Mouse (Mus musculus): Measurements from ENCODE around the gene Ccnc.
A peak's percentile ranks its signal among the peaks of the same experiment; 100 is the strongest.
"Not testable (repeated sequence)": the region's sequence is repeated elsewhere in the genome, so short reads cannot be mapped to it uniquely, and the experiment has no call there.

The Ccnc gene

DNA sequence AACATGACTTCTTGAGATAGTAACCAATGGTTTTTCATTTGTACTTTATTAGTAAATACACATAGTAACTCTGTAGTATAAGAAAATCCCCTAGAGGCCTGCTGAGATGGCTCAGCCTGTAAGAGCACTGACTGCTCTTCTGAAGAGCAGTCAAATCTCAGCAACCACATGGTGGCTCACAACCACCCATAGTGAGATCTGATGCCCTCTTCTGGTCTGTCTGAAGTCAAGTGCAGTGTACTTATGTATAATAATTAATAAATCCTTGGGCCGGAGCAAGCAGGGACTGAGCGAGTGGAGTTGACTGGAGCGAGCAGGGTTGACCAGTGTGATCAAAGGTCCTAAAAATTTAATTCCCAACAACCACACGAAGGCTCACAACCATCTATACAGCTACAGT, 11.7 kb downstream of the Ccnc start:
- no peak for DNase-seq

DNA sequence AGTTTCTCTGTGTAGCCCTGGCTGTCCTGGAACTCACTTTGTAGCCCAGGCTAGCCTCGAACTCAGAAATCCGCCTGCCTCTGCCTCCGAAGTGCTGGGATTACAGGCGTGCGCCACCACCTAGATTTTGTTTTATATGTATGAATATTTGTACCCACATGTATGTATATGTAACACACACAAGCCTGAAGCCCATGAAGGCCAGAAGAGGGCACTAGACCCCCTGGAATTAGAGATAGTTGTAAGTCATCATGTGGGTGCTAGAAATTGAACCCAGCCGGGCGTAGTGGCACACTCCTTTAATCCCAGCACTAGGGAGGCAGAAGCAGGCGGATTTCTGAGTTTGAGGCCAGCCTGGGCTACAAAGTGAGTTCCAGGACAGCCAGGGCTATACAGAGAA, 16.6 kb downstream of the Ccnc start:
- not testable (repeated sequence) for DNase-seq

DNA sequence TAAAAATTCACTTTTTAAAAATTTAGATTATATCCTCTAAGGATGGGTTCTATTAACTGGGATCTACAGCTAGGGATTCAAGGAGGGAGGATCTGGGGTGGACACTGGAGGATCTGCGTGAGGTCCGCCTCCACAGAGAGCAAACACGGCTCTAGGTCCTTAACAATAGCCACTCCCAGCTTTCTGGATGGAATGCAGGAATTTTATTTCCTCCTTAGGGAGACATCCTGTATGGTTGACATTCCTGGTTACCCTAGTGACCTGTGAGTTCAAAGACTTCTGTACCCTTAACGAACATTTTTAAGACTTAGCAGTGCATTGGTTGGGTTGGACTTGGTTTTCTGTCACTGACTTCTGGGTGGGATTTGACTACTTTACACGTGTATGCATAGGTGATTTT, 18.2 kb downstream of the Ccnc start:
- DNase-seq, result no peak

DNA sequence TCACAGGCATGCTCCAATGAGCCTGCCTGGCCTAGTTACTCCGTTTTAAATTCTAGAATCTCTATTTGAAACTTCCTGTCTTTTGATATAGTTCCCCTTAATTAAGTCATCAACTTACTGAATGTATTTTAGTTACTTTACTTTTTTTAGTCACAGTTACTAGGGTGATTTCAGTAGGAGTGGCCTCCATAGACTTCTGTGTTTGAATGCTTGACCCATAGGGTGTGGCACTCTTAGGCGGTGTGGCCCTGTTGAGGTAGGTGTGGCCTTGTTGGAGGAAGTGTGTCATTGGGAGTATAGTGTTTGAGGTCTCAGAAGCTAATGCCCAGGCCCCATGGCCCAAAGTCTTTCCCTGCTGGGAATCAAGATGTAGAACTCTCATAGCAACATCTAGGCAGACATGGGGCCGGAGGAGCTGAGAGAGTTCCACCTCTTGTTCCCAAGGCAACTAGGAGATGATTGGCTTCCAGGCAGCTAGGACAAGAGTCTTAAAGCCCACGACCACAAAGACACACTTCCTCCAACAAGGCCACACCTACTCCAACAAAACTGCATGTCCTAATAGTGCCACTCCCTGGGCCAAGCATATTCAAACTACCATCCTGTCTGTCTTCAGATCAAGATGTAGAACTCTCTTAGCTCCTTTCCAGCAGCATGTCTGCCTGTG, 27.8 kb downstream of the Ccnc start:
- DNase-seq, result no peak

DNA sequence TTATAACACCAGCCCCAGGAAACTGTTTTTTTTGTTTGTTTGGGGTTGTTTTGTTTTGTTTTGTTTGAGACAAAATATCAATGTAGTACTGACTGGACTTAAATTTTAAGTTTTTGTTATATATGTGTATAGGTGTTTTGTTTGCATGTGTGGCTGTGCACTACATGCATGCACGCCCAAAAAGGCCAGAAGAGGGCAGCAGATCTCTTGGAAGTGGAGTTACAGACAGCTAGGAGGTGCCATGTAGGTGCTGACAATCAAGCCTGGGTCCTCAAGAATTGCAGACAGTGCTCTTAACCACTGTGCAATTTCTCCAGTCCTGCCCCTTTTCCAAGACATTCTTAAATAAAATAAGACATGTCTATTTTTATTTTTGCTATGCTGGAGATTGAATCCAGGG, 31.4 kb downstream of the Ccnc start:
- no peak for DNase-seq

DNA sequence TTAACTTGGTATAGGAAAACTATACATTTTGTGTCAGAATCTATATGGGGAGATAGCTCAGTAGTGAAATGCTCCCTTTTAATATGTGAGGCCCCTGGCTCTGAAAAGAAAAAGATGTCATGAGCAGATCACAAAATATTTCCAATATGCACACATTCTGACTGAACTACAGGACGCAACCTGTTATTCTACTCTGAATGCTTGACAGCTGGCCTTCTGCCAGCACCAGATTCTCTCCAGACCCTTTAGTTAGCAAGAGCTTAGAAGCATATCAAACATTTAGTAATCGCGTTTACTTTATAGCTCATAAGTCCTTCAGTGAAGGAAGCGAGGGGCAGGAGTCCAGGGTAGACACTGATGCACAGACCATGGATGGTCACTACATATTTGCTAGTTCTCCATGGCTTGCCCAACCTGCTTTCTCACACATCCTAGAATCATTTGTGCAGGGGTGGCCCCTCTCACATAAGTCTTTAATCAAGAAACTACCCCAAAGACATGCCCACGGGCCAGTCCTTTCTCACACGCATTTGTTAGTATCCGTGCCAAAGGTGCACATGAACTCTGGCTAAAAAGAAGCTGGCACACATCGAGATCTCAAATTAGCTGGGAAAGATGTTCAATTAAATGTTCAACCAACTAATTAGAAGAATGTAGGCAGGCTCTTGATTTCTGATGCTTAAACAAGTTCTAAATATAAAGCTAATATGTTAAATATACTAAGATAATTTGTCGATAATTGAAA, 34.1 kb downstream of the Ccnc start:
- DNase-seq, result no peak

DNA sequence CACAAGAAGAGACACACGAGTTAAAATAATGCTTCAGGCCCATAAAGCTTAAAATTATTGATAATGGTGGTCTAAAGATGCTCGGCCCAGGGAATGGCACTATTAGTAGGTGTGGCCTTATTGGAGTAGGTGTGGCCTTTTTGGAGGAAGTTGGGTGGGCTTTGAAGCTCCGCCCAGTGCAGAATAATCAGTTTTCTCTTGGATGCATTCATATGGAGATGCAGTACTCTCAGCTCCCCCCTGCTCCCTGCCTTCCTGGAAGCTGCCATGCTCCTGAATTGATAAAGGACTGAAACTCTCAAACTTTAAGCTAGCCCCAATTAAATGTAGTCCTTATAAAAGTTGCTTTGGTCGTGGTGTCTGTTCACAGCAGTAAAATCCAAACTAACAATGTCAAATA, 36.3 kb downstream of the Ccnc start:
- DNase-seq, result no peak

DNA sequence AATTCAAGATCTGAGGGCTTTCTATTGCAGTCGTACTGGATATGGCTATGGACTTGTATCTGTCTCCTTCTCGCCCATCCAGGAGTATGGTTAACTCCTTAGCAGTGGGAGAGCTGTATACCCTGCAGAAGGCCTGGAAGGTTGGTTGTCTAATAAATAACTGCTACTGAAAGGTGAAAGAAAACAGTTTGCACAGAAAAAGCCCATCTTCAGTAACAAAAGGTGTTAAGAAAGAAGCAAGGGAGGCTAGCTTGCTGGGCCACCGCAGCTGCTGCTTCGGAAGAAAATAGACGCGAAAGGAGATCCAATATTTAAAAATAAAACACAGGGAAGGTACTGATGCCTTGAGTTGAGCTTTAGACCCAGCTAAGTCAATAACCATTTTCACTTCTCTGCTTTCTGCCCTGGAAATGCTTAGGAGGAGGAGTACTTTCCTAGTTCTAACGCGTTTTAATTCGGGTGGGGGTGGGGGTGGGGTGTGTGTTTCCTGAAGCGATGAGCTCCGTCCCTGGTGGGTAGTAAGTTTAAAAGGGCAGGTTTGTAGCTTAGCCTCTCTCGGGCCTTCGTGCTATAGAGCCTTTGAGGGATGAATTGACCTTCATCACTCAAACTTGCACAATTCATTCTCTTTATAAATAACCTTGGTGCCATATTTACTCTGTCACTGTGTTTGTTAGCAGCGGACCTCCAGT, 38.8 kb downstream of the Ccnc start:
- DNase-seq, result no peak

DNA sequence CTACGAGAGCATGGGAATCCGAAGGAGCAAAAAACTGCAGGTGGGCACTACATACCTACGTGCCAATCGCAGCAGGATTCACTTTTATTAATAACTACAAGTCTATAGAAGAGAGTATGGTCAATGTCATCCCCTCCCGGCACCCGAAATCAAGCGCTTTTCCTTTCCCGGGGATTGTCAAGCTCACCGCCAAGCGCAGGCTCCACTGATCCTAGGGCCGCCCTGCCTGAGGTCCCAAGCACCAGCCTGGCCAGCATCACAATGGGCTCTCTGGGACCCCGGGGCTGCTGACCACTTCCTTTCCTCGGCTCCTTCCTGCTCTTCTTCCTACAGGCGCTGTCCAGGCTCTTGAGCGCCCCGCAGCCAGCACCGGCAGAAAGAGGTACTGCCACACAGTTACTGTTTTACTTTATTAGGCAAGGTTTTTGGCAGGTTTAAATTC, 39.4 kb downstream of the Ccnc start, which contains the start of the genes Usp45 and Tstd3:
TSS of gene Usp45 (plus strand) at position 294 of the 442 bp plus-strand sequence.
TSS of gene Tstd3 (minus strand) at position 350 of the 442 bp plus-strand sequence.
- peak; percentile 89 for DNase-seq

DNA sequence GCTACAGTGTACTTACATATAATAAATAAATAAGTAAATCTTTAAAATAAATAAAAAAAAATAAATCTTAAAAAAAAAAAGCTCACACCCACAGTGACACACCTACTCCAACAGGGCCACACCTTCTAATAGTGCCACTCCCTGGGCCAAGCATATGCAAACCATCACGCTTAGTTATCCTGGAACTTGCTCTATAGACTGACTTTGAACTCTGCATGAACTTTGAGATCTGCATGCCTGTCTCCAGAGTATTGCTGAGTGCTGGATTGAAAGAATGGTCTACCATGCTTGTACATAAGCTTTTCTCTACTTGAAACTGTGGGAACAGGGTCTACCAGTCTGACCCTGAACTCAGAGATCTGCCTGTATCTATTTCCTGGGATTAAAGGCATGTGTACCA, 43.6 kb downstream of the Ccnc start:
- no peak for DNase-seq

DNA sequence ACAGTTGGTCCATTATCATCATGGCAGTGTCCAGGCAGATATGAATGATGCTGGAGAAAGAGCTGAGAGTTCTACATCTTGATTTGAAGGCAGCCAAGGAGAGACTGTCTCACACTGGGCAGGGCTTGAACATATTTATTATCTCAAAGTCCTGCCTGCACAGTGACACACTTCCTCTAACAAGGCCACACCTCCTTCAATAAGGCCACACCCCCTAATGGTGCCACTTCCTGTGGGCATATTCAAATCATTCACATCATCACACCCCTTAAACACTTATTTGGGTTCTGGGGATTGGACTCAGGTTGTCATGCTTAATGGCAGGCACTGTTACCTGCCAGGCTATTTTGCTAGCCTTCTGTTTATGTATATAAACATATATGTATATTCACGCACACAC, 44.8 kb downstream of the Ccnc start:
- DNase-seq, result no peak

DNA sequence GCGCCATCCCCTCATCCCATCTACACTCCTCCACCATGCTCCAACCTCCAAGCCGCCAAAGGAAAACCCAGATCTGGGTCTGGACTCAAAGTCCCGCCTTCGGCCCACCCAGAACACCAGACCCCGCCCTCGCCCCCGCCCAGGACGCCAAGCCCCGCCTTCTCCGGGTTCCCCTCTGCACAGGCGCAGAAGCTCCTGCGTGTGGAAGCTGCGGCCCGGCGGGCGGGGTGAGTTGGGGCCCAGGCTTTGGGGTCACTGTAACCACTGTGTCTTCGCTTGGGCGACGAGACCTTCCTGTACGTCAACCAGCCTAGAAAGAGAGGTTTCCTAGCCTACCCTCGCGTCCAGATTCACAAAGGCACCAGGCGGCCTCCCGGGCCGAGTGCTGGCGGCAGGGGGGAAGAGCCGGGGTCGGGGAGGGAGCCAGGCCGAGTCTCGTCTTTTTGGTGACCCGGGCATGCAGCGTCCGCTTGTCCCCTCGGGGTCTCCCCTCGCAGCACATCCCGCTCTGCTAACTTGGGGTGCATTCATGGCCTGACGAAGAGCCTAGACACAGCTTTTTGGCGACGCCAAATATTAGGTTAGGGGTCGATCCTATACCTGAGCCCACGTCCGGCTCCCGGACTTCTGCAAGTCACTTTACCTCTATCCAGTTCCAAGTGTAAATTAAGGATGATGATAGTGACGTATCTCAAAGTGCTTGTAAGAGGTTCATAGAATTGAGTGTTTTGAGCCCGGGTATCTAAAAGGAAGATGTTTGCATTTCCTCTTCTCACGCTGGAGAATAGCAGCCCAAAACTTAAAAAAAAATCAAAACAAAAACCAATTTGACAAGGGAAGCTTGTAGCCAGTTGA, 48.8 kb downstream of the Ccnc start:
- peak; percentile 91 for DNase-seq

DNA sequence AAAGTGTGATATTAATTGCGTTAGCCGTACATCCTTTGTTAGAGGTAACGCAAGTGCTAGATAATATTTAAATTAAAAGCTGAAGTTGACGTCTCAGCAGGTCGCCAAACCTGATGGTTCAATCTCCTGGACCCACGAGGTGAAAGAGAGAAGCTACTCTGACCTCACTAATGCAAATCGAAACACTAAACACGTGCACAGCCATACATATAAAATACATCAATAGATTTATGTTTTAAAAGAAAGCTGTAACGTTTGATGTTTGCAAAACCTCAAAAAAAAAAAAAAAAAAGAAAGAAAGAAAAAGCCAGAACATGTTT, 49.4 kb downstream of the Ccnc start:
- DNase-seq, result no peak

DNA sequence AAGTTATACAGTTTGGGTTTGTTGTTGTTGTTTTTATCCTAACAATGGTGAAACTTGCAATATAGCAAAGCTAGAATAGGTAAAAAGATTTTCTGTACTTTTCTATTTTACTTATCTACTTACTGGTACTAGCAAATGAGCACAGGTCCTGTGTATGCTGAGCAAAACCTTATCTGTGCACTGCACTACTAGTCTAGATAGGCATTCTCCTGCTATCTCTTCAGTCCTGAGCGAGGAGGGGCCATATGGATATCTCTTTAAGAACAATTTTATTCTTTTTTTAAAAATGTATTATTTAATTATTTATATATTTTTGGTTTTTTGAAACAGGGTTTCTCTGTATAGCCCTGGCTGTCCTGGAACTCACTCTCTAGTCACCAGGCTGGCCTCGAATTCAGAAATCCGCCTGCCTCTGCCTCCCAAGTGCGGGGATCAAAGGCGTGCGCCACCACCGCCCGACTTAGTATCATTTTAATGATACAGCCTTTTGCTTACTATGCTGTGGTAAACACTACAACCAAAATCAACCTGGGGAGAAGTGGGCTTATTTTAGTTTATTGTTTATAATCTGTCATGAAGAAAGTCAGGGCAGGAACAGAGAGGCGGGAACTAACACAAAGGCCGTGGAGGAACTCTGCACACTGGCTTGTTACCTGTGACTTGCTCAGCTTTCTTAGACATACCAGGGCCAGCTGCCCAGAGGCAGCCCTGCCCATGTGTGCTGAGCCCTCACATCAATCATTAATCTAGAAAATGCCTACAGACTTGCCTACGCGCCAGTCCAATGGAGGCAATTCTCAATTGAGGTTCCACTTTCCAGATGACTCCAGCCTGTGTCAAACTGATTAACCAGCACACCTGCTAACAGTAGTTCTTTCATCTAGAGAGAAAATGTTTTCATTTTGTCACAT, 53.6 kb downstream of the Ccnc start:
- DNase-seq, result no peak

DNA sequence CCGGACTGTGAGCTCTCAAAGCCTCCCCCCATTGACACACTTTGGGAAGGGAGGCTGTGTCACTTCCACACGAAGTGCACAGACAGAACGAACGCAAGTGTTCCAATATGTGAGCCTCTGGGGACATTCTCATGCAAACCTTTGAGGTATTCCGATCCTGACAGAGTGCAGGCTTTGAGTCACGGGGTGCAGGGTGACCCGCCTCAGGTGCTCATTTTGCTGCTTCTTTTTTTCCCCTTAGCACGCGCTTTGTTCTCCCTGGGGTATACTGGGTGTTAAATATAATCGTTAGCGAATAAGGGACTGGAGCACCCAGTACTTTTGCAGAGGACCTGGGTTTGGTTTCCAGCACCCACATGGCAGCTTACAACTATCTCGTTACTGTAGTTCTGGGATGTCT, 58.8 kb downstream of the Ccnc start:
- no peak for DNase-seq

DNA sequence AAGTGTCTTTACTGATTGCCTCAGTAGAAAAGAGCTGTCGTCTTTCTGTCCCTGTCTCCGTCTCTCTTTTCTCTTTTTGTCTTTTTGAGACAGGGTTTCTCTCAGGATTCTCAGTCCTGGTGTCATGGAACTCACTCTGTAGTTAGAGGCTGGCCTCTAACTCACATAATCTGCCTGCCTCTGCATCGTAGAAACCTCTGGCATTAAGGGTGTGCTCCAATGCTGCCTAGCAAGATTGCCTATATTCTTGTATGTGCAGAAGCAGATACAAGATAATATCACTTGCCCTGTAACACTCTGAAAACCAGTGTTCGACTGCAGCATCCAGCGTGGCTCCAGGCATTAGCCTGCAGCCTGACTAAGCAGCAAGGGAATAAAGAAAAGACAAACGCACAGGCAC, 61.4 kb downstream of the Ccnc start:
- no peak for DNase-seq

DNA sequence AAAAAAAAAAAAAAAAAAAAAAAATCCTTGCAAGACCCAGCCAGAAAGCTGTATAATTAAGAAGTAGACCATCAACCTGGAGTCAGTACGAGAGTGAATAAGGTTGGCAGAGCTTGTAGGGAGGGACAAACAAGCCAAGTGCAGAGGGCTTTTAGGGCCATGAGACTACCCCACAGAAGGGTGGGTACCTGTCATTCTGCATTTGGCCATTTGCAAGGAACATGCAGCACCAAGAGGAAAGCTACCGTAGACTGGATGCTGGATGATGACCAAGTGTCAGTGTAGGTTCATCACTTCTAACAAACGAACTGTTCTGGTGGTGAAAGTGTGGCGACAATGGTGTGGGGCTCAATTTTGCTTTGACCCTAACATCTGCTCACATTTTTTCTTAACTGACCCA, 62.3 kb downstream of the Ccnc start:
- DNase-seq, result no peak

DNA sequence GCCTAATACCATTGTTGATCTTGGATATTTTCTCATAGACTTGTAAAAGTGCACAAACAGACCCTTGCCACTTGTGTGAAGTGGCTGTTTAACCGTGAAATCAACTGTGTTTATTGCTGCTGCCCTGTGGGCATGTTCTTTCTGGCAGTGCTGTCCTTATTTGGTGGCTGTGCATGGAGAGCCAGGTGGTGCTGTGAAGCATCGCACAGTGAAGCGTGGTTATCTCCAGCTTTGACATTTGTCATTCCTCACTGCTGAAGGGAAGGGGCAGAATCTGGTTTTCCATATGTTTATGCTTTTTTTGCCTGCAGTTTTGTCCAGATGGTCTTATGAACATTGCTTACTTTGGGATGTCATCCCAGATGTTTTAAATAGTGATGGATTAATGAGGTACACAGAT, 66.1 kb downstream of the Ccnc start:
- DNase-seq, result no peak

DNA sequence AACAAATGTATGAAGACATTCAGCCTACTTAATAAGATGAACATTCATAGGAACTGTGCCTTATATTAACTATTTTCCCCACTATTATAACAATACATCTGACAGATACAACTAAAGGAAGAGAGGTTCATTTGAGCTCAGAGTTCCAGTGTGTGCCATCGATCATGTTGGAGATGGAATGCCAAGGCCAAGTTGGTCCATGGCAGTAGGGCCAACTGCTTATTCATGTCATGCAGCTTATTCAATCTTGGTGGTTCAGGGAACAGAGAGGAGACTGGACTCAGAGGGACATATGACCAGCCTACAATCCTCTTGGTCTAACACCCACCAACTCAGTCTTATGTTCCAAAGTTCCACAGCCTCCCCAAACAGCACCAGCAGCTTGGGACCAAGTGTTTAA, 73.5 kb downstream of the Ccnc start:
- no peak for DNase-seq

DNA sequence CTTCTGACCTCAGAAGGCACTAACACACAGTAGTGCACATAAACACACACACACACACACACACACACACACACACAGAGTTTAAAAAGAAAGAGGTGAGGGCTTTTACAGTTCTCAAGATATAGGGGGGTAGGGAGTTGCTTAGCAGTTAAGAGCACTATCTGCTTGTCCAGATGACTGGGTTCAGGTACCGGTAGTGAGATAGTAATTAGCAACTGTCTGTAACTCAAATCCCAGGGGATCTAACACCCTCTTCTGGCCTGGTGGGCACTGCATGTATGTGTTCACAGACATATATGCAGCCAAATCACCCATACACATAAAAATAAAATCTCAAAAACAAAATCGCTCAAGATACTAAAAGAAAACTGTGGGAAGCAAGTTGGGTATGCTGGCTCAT, 74.1 kb downstream of the Ccnc start:
- DNase-seq, result no peak

DNA sequence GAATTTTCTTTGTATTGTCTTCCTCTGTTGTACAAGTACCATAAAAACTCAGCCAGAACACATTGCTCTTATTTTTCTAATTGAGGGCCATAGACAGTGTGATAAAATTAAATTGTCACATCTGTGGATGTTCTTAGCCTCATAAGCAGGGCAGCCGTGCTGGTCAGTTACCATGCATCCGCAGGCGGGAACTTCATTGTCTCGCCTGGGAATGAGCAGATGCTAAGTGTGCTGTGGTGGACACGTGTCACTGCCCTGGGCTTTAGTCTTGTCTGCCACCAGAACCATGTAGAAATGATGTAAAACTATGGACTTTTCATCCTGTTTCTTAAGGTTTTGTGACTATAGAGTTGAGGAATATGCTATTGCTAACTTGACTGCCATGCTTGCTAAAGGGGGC, 79.7 kb downstream of the Ccnc start:
- DNase-seq, result no peak
